Mouse (Mus musculus) lung, adult 18-20 months (tissue): ENCODE measurements around the gene Gm17651.

Experiments
- DNase-seq, 2 experiments: peaks; one replicate each; pipeline ENCODE4 v3.0.0; 2022; ENCODE audit warnings: mixed read lengths in 2 of 2

Gene Gm17651

GRCm38 (mm10) chr3:97627893-97628292 lies 46.6 kb downstream of the Gm17651 start:
- no peak for DNase-seq

GRCm38 (mm10) chr3:97624611-97625010 lies 49.9 kb downstream of the Gm17651 start:
- no peak for DNase-seq
